Mouse (Mus musculus) midbrain, embryonic 16.5 days (tissue): Measurements from ENCODE around the gene Tbc1d20. TPM values are rescaled to one million over a fixed set of nuclear protein-coding genes. Genes with fewer than 3 reads are reported as not detected.
A peak's percentile ranks its signal among the peaks of the same experiment; 100 is the strongest.

Experiments used
- ATAC-seq: fragments of 200-750 bp; cut with Nextera tagmentation; 2 replicates; pipeline ENCODE4 v1.8.0; 2017; ENCODE audit warnings: moderate TSS enrichment
- H3K27ac ChIP-seq: fragments of 300-500 bp; sonication (generic); 2 replicates; pipeline ENCODE4 v1.5.1; 2014; ENCODE audit warnings: mild to moderate bottlenecking, low read length, mixed read lengths
- H3K27me3 ChIP-seq: fragments of 300-500 bp; sonication (generic); 2 replicates; pipeline ENCODE4 v1.6.1; 2014; ENCODE audit warnings: low read depth, low read length, mixed read lengths; ENCODE audit not compliant: control insufficient read depth, insufficient read depth
- H3K36me3 ChIP-seq: fragments of 300-500 bp; sonication (generic); 2 replicates; pipeline ENCODE4 v1.6.1; 2014; ENCODE audit warnings: mild to moderate bottlenecking, low read length, moderate library complexity, mixed read lengths; ENCODE audit not compliant: control insufficient read depth, insufficient read depth
- H3K4me1 ChIP-seq: fragments of 300-500 bp; sonication (generic); 2 replicates; pipeline ENCODE4 v1.6.1; 2014; ENCODE audit warnings: mild to moderate bottlenecking, low read length, mixed read lengths; ENCODE audit not compliant: control insufficient read depth, insufficient read depth
- H3K4me2 ChIP-seq: fragments of 300-500 bp; sonication (generic); 2 replicates; pipeline ENCODE4 v1.6.1; 2014; ENCODE audit warnings: mild to moderate bottlenecking, low read length, mixed read lengths
- H3K4me3 ChIP-seq: fragments of 300-500 bp; sonication (generic); 2 replicates; pipeline ENCODE4 v1.5.1; 2014; ENCODE audit warnings: low read depth, mild to moderate bottlenecking, low read length, moderate library complexity, mixed read lengths
- H3K9ac ChIP-seq: fragments of 300-500 bp; sonication (generic); 2 replicates; pipeline ENCODE4 v1.6.1; 2014; ENCODE audit warnings: low read depth, low read length, mixed read lengths
- H3K9me3 ChIP-seq: fragments of 300-500 bp; sonication (generic); replicated peaks from 2 replicates; pipeline ENCODE4 v1.6.1; 2014; ENCODE audit warnings: mild to moderate bottlenecking, low read length, mixed read lengths; ENCODE audit not compliant: control insufficient read depth, poor library complexity, severe bottlenecking
- WGBS: fragments of 180-500 bp; shearing (Covaris S2); extraction: QIAGEN DNeasy Blood & Tissue Kit; methylation state at CpG from one replicate; pipeline ENCODE4 v1.1.7; 2014; 5-methylcytosine and 5-hydroxymethylcytosine counted together
- polyA plus RNA-seq: library from polyadenylated mRNA; unstranded; fragments of >200 nt; fragmentation: Nextera tagmentation; extraction: Ambion mirVana; gene quantifications from 2 replicates; pipeline ENCODE4 v1.2.1, GENCODE M21; 2015

The Tbc1d20 gene
- polyA plus RNA-seq, 1 experiment from 2014 or later = 34.2 TPM

- WGBS = 49% methylated on average over 2 of the region's 2 CpGs
- Histone ChIP-seq H3K27me3 (no peaks in the 10 kb centered on the region), H3K9me3 (no peaks in the 10 kb centered on the region), H3K4me1 (peaks cover 25% of the 10 kb centered on the region), H3K27ac (no peak overlapping the region), H3K4me2 (no peak overlapping the region), H3K4me3 (no peak overlapping the region), H3K9ac (no peak overlapping the region), H3K36me3 (no peaks in the 10 kb centered on the region)
- ATAC-seq = no peak
These were observed 1.2 kb upstream of the Tbc1d20 start for GRCm38 (mm10) chr2:152292475-152292874.

DNA sequence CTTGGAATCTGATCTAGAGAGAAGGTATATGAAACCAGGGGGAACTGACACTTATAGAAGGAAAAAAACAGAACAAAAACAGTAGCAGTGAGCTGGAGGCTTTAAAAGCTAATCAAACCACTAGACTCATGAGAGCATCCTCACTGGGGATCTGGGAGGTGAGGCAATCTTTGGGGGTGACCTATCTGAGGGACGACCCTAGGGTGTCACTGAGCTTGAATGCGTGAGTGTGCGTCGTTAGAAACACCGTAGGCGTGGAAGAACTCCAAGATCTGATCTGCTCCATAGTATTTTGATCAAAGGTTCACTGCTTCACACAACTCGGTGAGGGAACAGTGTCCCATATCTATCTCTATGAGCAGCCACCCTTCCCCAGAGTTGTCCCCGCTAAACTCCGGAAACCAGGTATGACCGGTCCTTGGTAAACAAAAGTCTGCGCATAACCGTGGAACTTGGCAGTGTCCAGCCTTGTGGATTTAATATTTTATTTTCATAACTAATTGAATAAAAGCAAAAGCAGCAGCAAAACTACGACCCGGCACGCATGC is 375 bp upstream of the Tbc1d20 start:
- peak overlapping the region; percentile 98 for H3K4me3 ChIP-seq
- no peaks in the 10 kb centered on the region for H3K27me3 ChIP-seq
- peaks cover 25% of the 10 kb centered on the region for H3K4me1 ChIP-seq
- H3K9ac ChIP-seq = peak overlapping the region; percentile 97
- WGBS = 1% methylated on average over 15 of the region's 15 CpGs
- peak overlapping the region; percentile 66 for H3K27ac ChIP-seq
- H3K36me3 ChIP-seq = no peaks in the 10 kb centered on the region
- no peaks in the 10 kb centered on the region for H3K9me3 ChIP-seq
- ATAC-seq = peak; percentile 72
- H3K4me2 ChIP-seq = peak overlapping the region; percentile 74

DNA sequence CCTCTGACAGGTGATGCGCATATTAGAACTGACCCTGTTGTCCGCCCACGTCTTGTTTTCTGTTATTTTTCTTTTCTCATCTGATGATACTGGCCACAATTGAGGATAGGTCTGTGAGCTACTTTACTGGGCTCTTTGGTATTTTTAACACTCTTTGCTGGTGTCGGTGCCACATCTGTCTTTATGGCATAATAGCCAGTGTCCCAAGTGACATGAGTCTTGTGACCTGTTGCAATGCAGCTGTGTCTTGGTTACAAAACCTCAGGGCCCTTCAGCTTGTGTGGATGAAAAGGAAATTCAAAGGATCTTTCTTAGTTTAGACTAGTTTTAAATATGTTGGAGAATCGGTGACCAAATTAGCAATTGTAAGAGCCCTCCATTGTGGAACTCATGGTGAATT is 913 bp downstream of the Tbc1d20 start:
- peak overlapping the region; percentile 87; the same call in 1 of the 2 replicates for H3K27ac ChIP-seq
- 0 out of 2 replicates have a peak, but pooled peaks have one; percentile 1 for ATAC-seq
- no peaks in the 10 kb centered on the region for H3K9me3 ChIP-seq
- peak overlapping the region; percentile 97 for H3K9ac ChIP-seq
- 38% methylated on average over 5 of the region's 5 CpGs for WGBS
- no peaks in the 10 kb centered on the region for H3K27me3 ChIP-seq
- H3K4me2 ChIP-seq = peak overlapping the region; percentile 93
- peaks cover 25% of the 10 kb centered on the region for H3K4me1 ChIP-seq
- H3K36me3 ChIP-seq = no peaks in the 10 kb centered on the region
- H3K4me3 ChIP-seq = peak overlapping the region; percentile 98

DNA sequence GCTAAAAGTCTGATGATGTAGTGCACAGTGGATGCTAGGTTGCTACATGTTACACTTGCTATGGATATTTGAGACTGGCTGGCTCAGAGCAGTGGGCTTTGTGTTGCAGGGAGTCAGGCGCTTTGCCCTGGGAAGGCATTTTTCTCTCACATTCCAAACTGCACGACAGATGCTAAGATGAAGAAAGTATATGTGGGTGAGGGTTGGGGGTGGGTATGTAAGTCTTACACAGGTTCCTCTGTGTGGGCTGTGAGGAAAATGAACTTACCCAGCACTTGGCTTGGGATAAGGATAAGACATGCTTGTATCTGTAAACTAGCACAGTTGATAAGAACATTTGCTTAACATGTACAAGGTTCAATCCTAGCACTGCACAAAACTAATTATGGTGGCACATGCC is 9.2 kb downstream of the Tbc1d20 start:
- Histone ChIP-seq H3K4me1 (no peaks in the 10 kb centered on the region), H3K27me3 (no peaks in the 10 kb centered on the region), H3K9me3 (no peaks in the 10 kb centered on the region), H3K27ac (no peak overlapping the region), H3K36me3 (peaks cover 27% of the 10 kb centered on the region), H3K9ac (no peak overlapping the region), H3K4me2 (no peak overlapping the region), H3K4me3 (no peak overlapping the region)
- no peak for ATAC-seq
- WGBS = 93% methylated on average over 2 of the region's 2 CpGs

- no peak overlapping the region for H3K27ac ChIP-seq
- H3K4me1 ChIP-seq = no peaks in the 10 kb centered on the region
- H3K36me3 ChIP-seq = peaks cover 36% of the 10 kb centered on the region
- H3K4me3 ChIP-seq = no peak overlapping the region
- 87% methylated on average over 5 of the region's 5 CpGs for WGBS
- no peak overlapping the region for H3K9ac ChIP-seq
- no peaks in the 10 kb centered on the region for H3K9me3 ChIP-seq
- H3K27me3 ChIP-seq = no peaks in the 10 kb centered on the region
- ATAC-seq = no peak
- H3K4me2 ChIP-seq = no peak overlapping the region
These were observed 10.2 kb downstream of the Tbc1d20 start for GRCm38 (mm10) chr2:152303781-152304180.

GRCm38 (mm10) chr2:152305480-152305879 is 11.9 kb downstream of the Tbc1d20 start:
- no peak overlapping the region for H3K9ac ChIP-seq
- ATAC-seq = no peak
- no peak overlapping the region for H3K27ac ChIP-seq
- H3K36me3 ChIP-seq = peaks cover 43% of the 10 kb centered on the region
- no peaks in the 10 kb centered on the region for H3K4me1 ChIP-seq
- no peaks in the 10 kb centered on the region for H3K27me3 ChIP-seq
- no peaks in the 10 kb centered on the region for H3K9me3 ChIP-seq
- H3K4me3 ChIP-seq = no peak overlapping the region
- no peak overlapping the region for H3K4me2 ChIP-seq
- 97% methylated on average over 6 of the region's 6 CpGs for WGBS

GRCm38 (mm10) chr2:152307186-152307585 is 13.6 kb downstream of the Tbc1d20 start:
- ATAC-seq = no peak
- H3K4me1 ChIP-seq = no peaks in the 10 kb centered on the region
- H3K27me3 ChIP-seq = no peaks in the 10 kb centered on the region
- H3K4me2 ChIP-seq = no peak overlapping the region
- WGBS = 92% methylated on average over 3 of the region's 3 CpGs
- H3K4me3 ChIP-seq = no peak overlapping the region
- no peak overlapping the region for H3K27ac ChIP-seq
- H3K9ac ChIP-seq = no peak overlapping the region
- H3K36me3 ChIP-seq = peaks cover 55% of the 10 kb centered on the region
- H3K9me3 ChIP-seq = no peaks in the 10 kb centered on the region

DNA sequence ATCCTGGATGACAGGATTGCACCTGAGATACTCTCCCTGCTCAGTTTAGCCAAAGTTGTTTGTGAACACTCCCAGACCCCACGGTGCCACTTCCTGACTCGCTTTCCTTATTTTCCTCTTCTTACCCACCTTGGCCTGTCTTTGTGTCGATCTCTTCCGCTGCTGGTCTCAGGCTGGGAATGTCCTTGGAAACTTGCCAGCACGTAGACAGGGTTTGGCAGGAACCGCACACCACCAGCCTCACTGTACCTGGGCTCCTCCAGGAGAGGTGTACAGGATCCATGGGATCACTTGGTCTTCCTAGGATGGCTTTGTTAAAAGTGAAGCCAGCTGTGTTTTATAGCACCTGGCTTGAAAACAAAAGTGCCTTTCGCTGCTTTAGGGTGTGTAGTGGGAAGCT is 19.4 kb downstream of the Tbc1d20 start:
- H3K4me3 ChIP-seq = no peak overlapping the region
- no peak for ATAC-seq
- peaks cover 40% of the 10 kb centered on the region for H3K36me3 ChIP-seq
- WGBS = 84% methylated on average over 7 of the region's 7 CpGs
- no peaks in the 10 kb centered on the region for H3K27me3 ChIP-seq
- no peak overlapping the region for H3K27ac ChIP-seq
- H3K9me3 ChIP-seq = no peaks in the 10 kb centered on the region
- no peak overlapping the region for H3K4me2 ChIP-seq
- no peaks in the 10 kb centered on the region for H3K4me1 ChIP-seq
- no peak overlapping the region for H3K9ac ChIP-seq

- H3K9me3 ChIP-seq = no peaks in the 10 kb centered on the region
- H3K36me3 ChIP-seq = peaks cover 40% of the 10 kb centered on the region
- no peak overlapping the region for H3K4me2 ChIP-seq
- H3K4me3 ChIP-seq = no peak overlapping the region
- H3K4me1 ChIP-seq = no peaks in the 10 kb centered on the region
- WGBS = 93% methylated on average over 6 of the region's 6 CpGs
- ATAC-seq = no peak
- no peak overlapping the region for H3K9ac ChIP-seq
- no peaks in the 10 kb centered on the region for H3K27me3 ChIP-seq
- H3K27ac ChIP-seq = no peak overlapping the region
These were observed 20.3 kb downstream of the Tbc1d20 start for GRCm38 (mm10) chr2:152313926-152314325.
